Mouse (Mus musculus): ENCODE measurements around the gene A730049H05Rik. TPM values are rescaled to one million over a fixed set of nuclear protein-coding genes. Genes with fewer than 3 reads are reported as not detected.

The A730049H05Rik gene
- total RNA-seq (2021), result under 1 TPM in 1 of 2 experiments, not detected in 1; 0.12 TPM
- long read RNA-seq, experiment 1, result 0 reads
- long read RNA-seq, experiment 2, result 0 reads

- no peak for DNase-seq
These were observed at the start of gene A730049H05Rik for GRCm38 (mm10) chr6:92816311-92816751. Gene A730049H05Rik (plus strand): TSS chr6:92816478.

GRCm38 (mm10) chr6:92776356-92776755 is 39.9 kb upstream of the A730049H05Rik start:
- no peak for DNase-seq

- DNase-seq, result no peak
These were observed 36.9 kb upstream of the A730049H05Rik start for GRCm38 (mm10) chr6:92779140-92779934.

GRCm38 (mm10) chr6:92779935-92780205 is 36.4 kb upstream of the A730049H05Rik start:
- DNase-seq, result no peak

- DNase-seq, result no peak
These were observed 34.8 kb upstream of the A730049H05Rik start for GRCm38 (mm10) chr6:92781446-92781845.

- DNase-seq, result peak; percentile 63
These were observed 31.5 kb upstream of the A730049H05Rik start for GRCm38 (mm10) chr6:92784782-92785181.

- no peak for DNase-seq
These were observed 29.4 kb upstream of the A730049H05Rik start for GRCm38 (mm10) chr6:92786701-92787375.

- peak; percentile 92 for DNase-seq
These were observed 28.9 kb upstream of the A730049H05Rik start for GRCm38 (mm10) chr6:92787376-92787712.

GRCm38 (mm10) chr6:92793804-92794203 is 22.5 kb upstream of the A730049H05Rik start:
- DNase-seq, result no peak

- no peak for DNase-seq
These were observed 14.8 kb upstream of the A730049H05Rik start for GRCm38 (mm10) chr6:92801462-92801861.

- DNase-seq, result no peak
These were observed 13.9 kb upstream of the A730049H05Rik start for GRCm38 (mm10) chr6:92802421-92802820.

- peak; percentile 34 for DNase-seq
These were observed 13.1 kb upstream of the A730049H05Rik start for GRCm38 (mm10) chr6:92803213-92803612.

- DNase-seq, result no peak
These were observed 11.9 kb upstream of the A730049H05Rik start for GRCm38 (mm10) chr6:92804254-92804971.

GRCm38 (mm10) chr6:92809818-92810217 is 6.5 kb upstream of the A730049H05Rik start:
- no peak for DNase-seq

GRCm38 (mm10) chr6:92810628-92811027 is 5.7 kb upstream of the A730049H05Rik start:
- no peak for DNase-seq

- DNase-seq, result no peak
These were observed 4.7 kb upstream of the A730049H05Rik start for GRCm38 (mm10) chr6:92811566-92811965.

- DNase-seq, result no peak
These were observed 3.4 kb upstream of the A730049H05Rik start for GRCm38 (mm10) chr6:92812702-92813370.

- no peak for DNase-seq
These were observed 1.4 kb downstream of the A730049H05Rik start for GRCm38 (mm10) chr6:92817661-92818060.

GRCm38 (mm10) chr6:92821606-92822005 is 5.3 kb downstream of the A730049H05Rik start:
- DNase-seq, result no peak

GRCm38 (mm10) chr6:92822006-92822405 is 5.7 kb downstream of the A730049H05Rik start:
- no peak for DNase-seq

GRCm38 (mm10) chr6:92823991-92824390 is 7.7 kb downstream of the A730049H05Rik start:
- DNase-seq, result no peak

- no peak for DNase-seq
These were observed 10.3 kb downstream of the A730049H05Rik start for GRCm38 (mm10) chr6:92826561-92826960.

Data from gastrocnemius, postnatal 10 days (tissue).